Mouse (Mus musculus) liver, adult 10 weeks (tissue): ENCODE measurements around the gene Prdm11. TPM values are rescaled to one million over a fixed set of nuclear protein-coding genes. Genes with fewer than 3 reads are reported as not detected.

ENCODE experiments used
- polyA plus RNA-seq: library from polyadenylated mRNA; stranded (reverse); fragments of 350-450 nt; fragmentation: Illumina TruSeq; extraction: RNeasy Lipid Tissue Mini Kit (QIAGEN cat#74804); gene quantifications from one replicate; pipeline ENCODE4 v1.2.3, GENCODE M21; 2014; ENCODE audit warnings: low read depth, low replicate concordance

Prdm11 gene
- polyA plus RNA-seq: 0.29 TPM

DNA sequence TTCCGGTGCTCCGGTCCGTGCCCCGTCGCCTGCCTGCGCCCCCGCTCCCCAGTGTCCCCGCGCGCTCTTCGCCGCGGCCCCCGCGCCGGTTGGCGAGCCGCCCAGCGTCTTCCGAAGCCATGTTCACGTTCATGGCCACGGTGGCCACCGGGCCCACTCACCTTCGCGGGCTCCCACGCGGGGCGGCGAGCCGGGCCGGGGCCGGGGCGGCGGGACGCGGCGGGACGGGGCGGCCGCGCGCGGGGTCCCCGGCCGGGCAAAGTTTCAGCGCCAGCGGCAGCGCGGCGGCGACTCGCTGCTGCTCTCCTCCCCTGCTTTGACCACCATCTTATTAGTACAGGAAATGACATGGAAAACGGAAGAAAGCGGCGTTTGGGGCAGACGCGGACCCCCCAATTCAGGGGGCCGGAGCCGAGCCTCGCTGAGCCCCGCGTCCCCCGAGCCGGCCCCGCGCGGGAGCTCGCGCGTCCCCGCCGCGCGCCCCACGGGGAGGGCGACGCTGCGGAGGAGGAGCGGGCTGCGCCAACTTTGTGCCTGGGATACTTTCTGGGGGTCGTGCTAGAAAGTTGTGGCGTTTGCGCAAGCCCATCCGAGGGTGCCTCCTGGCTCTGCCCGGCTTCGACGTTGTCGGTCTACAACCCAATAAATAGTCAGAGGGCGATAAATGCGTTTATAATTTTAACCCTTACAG lies at the start of gene Prdm11:
Prdm11 (minus strand) TSS at position 350 of the 691 bp plus-strand sequence.

Other genes starting within 250 kb of the Prdm11 start
- not detected for gene Syt13, start 131.1 kb downstream of the Prdm11 start, polyA plus RNA-seq
- gene Trp53i11, start 141.4 kb upstream of the Prdm11 start, polyA plus RNA-seq: 0.32 TPM